Mouse (Mus musculus) small intestine, adult 2 months (tissue): ENCODE results near the gene Mndal. TPM values are rescaled to one million over a fixed set of nuclear protein-coding genes. Genes with fewer than 3 reads are reported as not detected.
"Not testable (repeated sequence)": the region's sequence is repeated elsewhere in the genome, so short reads cannot be mapped to it uniquely, and the experiment has no call there.

Experiments used
- H3K27ac ChIP-seq: fragments of 200-500 bp; 2 replicates; pipeline ENCODE4 v1.5.1; 2012; ENCODE audit warnings: low read depth, low read length, control low read depth, inconsistent platforms; ENCODE audit not compliant: insufficient read depth
- H3K27me3 ChIP-seq: fragments of 200-500 bp; 2 replicates; pipeline ENCODE4 v1.6.1; 2012; ENCODE audit warnings: mild to moderate bottlenecking, moderate library complexity, low read length, inconsistent platforms; ENCODE audit not compliant: control insufficient read depth, insufficient read depth
- H3K36me3 ChIP-seq: fragments of 200-500 bp; 2 replicates; pipeline ENCODE4 v1.6.1; 2012; ENCODE audit warnings: mild to moderate bottlenecking, low read length, control low read depth, inconsistent platforms; ENCODE audit not compliant: control insufficient read depth, insufficient read depth
- H3K4me1 ChIP-seq: fragments of 200-500 bp; 2 replicates; pipeline ENCODE4 v1.6.1; 2012; ENCODE audit warnings: low read length, inconsistent platforms, mixed read lengths; ENCODE audit not compliant: control insufficient read depth, insufficient read depth, insufficient read length
- H3K4me3 ChIP-seq: fragments of 200-500 bp; 2 replicates; pipeline ENCODE4 v1.5.1; 2012; ENCODE audit warnings: low read depth, mild to moderate bottlenecking, control low read depth, inconsistent platforms, low read length, moderate library complexity
- CTCF ChIP-seq: fragments of 200-500 bp; IDR thresholded peaks from 2 replicates; pipeline ENCODE4 v1.5.1; 2012; ENCODE audit warnings: low read depth, mild to moderate bottlenecking, control low read depth, inconsistent platforms, low read length, moderate library complexity, mixed read lengths; ENCODE audit not compliant: insufficient replicate concordance, insufficient read length; ENCODE audit errors: extremely low read depth
- POLR2A ChIP-seq: fragments of 200-500 bp; IDR thresholded peaks from 2 replicates; pipeline ENCODE4 v1.6.1; 2012; ENCODE audit warnings: low read depth, mild to moderate bottlenecking, control low read depth, inconsistent platforms, low read length, moderate library complexity
- WGBS: fragments of 180-500 bp; shearing (Covaris S2); methylation state at CpG from one replicate; pipeline ENCODE4 v1.1.7; 2018; 5-methylcytosine and 5-hydroxymethylcytosine counted together
- polyA plus RNA-seq: library from polyadenylated mRNA; depleted of rRNA; stranded (reverse); fragments of >200 nt; gene quantifications from 2 replicates; pipeline ENCODE4 v1.2.3, GENCODE M21; 2012

Gene Mndal
- polyA plus RNA-seq, 1 experiment = 0.33 TPM

- Histone ChIP-seq H3K27me3 (no peaks in the 10 kb centered on the region), H3K4me3 (no peak overlapping the region), H3K27ac (no peak overlapping the region), H3K36me3 (no peaks in the 10 kb centered on the region), H3K4me1 (no peaks in the 10 kb centered on the region)
- no peak for TF ChIP-seq POLR2A
- TF ChIP-seq CTCF = no peak
- 84% methylated on average over 12 of the region's 12 CpGs for WGBS
These were observed 75.8 kb downstream of the Mndal start for GRCm38 (mm10) chr1:173866504-173866903.

GRCm38 (mm10) chr1:173853711-173854110 is 88.6 kb downstream of the Mndal start:
- not testable (repeated sequence) for H3K36me3 ChIP-seq, H3K27ac ChIP-seq, H3K27me3 ChIP-seq, H3K4me3 ChIP-seq, H3K4me1 ChIP-seq

GRCm38 (mm10) chr1:173852853-173853252 is 89.4 kb downstream of the Mndal start:
- H3K4me3 ChIP-seq, H3K27me3 ChIP-seq, H3K4me1 ChIP-seq, H3K27ac ChIP-seq, H3K36me3 ChIP-seq: not testable (repeated sequence)
- 76% methylated on average over 4 of the region's 4 CpGs for WGBS

- WGBS = 71% methylated on average over 4 of the region's 4 CpGs
- not testable (repeated sequence) for H3K36me3 ChIP-seq, H3K4me3 ChIP-seq
These were observed 96.1 kb downstream of the Mndal start for GRCm38 (mm10) chr1:173846193-173846592.

GRCm38 (mm10) chr1:173844754-173845153 is 97.5 kb downstream of the Mndal start:
- Histone ChIP-seq H3K27ac (no peak overlapping the region), H3K27me3 (no peaks in the 10 kb centered on the region), H3K4me1 (no peaks in the 10 kb centered on the region), H3K36me3 (no peaks in the 10 kb centered on the region), H3K4me3 (no peak overlapping the region)
- TF ChIP-seq CTCF = no peak
- no peak for TF ChIP-seq POLR2A
- 97% methylated on average over 1 of the region's 1 CpGs for WGBS

More at GRCm38 (mm10) chr1:173846193-173846592, 96.1 kb downstream of the Mndal start:
- not testable (repeated sequence) for H3K4me1 ChIP-seq, H3K27ac ChIP-seq, H3K27me3 ChIP-seq

GRCm38 (mm10) chr1:173821481-173821803 is 120.8 kb downstream of the Mndal start:
- not testable (repeated sequence) for H3K4me3 ChIP-seq, H3K27ac ChIP-seq, H3K4me1 ChIP-seq, H3K27me3 ChIP-seq, H3K36me3 ChIP-seq
- whole genome bisulfite sequencing = 10% methylated on average over 2 of the region's 2 CpGs

GRCm38 (mm10) chr1:173820794-173821480 is 121.4 kb downstream of the Mndal start:
- WGBS = 47% methylated on average over 2 of the region's 2 CpGs

GRCm38 (mm10) chr1:173809294-173809693 is 133.0 kb downstream of the Mndal start:
- not testable (repeated sequence) for H3K36me3 ChIP-seq, H3K4me1 ChIP-seq, H3K27ac ChIP-seq, H3K4me3 ChIP-seq, H3K27me3 ChIP-seq
- WGBS = 82% methylated on average over 2 of the region's 2 CpGs

More at GRCm38 (mm10) chr1:173820794-173821480, 121.4 kb downstream of the Mndal start:
- not testable (repeated sequence) for H3K4me1 ChIP-seq, H3K27ac ChIP-seq, H3K27me3 ChIP-seq, H3K36me3 ChIP-seq, H3K4me3 ChIP-seq

GRCm38 (mm10) chr1:173802689-173803281 is 139.5 kb downstream of the Mndal start:
- WGBS = 42% methylated on average over 2 of the region's 2 CpGs
- not testable (repeated sequence) for H3K4me1 ChIP-seq, H3K36me3 ChIP-seq, H3K4me3 ChIP-seq, H3K27ac ChIP-seq, H3K27me3 ChIP-seq

- H3K4me1 ChIP-seq, H3K4me3 ChIP-seq, H3K36me3 ChIP-seq, H3K27me3 ChIP-seq, H3K27ac ChIP-seq: not testable (repeated sequence)
- 44% methylated on average over 3 of the region's 3 CpGs for WGBS
These were observed 140.1 kb downstream of the Mndal start for GRCm38 (mm10) chr1:173802207-173802606.

GRCm38 (mm10) chr1:173801791-173802190 is 140.5 kb downstream of the Mndal start:
- not testable (repeated sequence) for H3K4me3 ChIP-seq, H3K36me3 ChIP-seq, H3K4me1 ChIP-seq, H3K27ac ChIP-seq, H3K27me3 ChIP-seq
- WGBS = 64% methylated on average over 2 of the region's 2 CpGs
